Comparison of ENCODE assay signal across 9 mouse cellular contexts in the genomic region with DNA sequence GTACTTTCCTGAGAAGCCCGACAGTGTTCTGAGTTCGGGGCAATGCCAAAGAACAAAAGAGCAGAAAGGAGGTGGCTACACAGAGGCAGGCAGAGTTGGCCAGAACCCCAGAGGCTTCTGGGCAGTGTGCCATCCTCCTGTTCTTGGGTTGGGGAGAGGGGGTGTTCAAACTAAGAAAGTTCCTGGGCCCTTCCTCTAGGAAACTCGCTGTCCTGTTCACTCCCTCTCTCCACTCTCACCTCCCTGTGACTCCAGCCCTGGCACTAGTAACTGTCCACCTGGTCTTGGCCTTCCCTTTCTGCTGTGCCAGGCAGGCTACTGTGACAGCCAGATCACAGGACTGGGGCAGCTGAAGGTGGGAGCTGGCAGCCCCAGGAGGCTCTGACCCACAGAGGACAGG. TPM values are rescaled to one million over a fixed set of nuclear protein-coding genes. Genes with fewer than 3 reads are reported as not detected.
DNase-seq lines count a peak whose midpoint lies in the region; ATAC-seq lines count a peak whose summit lies in the region.
"Had no signal": no experiment of that assay in that cellular context is flagged by ENCODE, and none has a peak within 500 bp of the region (broad histone marks: within the 10 kb centered on the region; RNA-seq: fewer than 3 reads in every experiment).

No protein-coding gene starts in this region.

- peak overlapping the region; percentile 67 for H3K4me2 ChIP-seq in limb, embryonic 15.5 days

- 70% methylated on average over 3 of the region's 3 CpGs for WGBS in limb, embryonic 15.5 days

- H3K4me1 ChIP-seq in limb, embryonic 15.5 days: peaks cover 4% of the 10 kb centered on the region

- H3K27me3 ChIP-seq in limb, embryonic 15.5 days: 0 out of 2 replicates have a peak, but pooled peaks cover 3% of the 10 kb centered on the region

- no peak for ATAC-seq in limb, embryonic 15.5 days (ENCODE audit: insufficient number of reproducible peaks, low FRiP score, low TSS enrichment, low read depth)

- peak; percentile 19 for DNase-seq in gastrocnemius, postnatal 10 days
- DNase-seq in gastrocnemius, adult 8-10 months (ENCODE audit: low spot score in 2 of 2): no peak
- peak; percentile 4 for DNase-seq in urinary bladder, postnatal 14 days (ENCODE audit: low spot score)
- DNase-seq in urinary bladder, adult 2 months (ENCODE audit: low spot score): no peak
- peak; percentile 17 to 27 for DNase-seq in heart, postnatal 14 days
- DNase-seq in embryo, embryonic 10 days (ENCODE audit: low spot score): no peak
- no peak for DNase-seq in ovary, adult 18-20 months (ENCODE audit: low spot score)

- H3K4me3 ChIP-seq in limb, embryonic 15.5 days: peak overlapping the region; percentile 49
- H3K4me3 ChIP-seq: erythroblast, embryonic 14.5 days had no signal

- H3K36me3 ChIP-seq in limb, embryonic 15.5 days: no peaks in the 10 kb centered on the region

- H3K27ac ChIP-seq in limb, embryonic 15.5 days: no peak overlapping the region

- no peak overlapping the region for H3K9ac ChIP-seq in limb, embryonic 15.5 days

- intact Hi-C loops in heart, postnatal 14 days (cut with DNase I): no loop called here

- H3K9me3 ChIP-seq in limb, embryonic 15.5 days: no peaks in the 10 kb centered on the region

RNA-seq across cellular contexts. Expression of gene Apln, which starts 1.6 kb away (rescaled TPM):
- total RNA-seq in gastrocnemius, postnatal 10 days (2021): 10 to 100 TPM; 26.9 to 30.4 TPM
- total RNA-seq in gastrocnemius, adult 8-10 months (2022): under 1 TPM; 0.21 to 0.54 (median 0.30) TPM
- polyA plus RNA-seq in urinary bladder, adult 2 months (2012; rRNA removed): 2.3 and 2.5 TPM in 2 replicates
- 10 to 100 TPM; 13.2 to 20.6 TPM for total RNA-seq in heart, postnatal 14 days (2021)
- polyA plus RNA-seq in limb, embryonic 15.5 days (2015; fragmentation: Nextera tagmentation; extraction: Ambion mirVana): 11.6 and 12.1 TPM in 2 replicates
- polyA plus RNA-seq: erythroblast, embryonic 14.5 days had no signal

Comparison
In these comparisons a context has a peak if more than half of its experiments do, and no peak if none do; other contexts are left out.
1. DNase-seq: peak in gastrocnemius, postnatal 10 days (single experiment), urinary bladder, postnatal 14 days (single experiment) and heart, postnatal 14 days (2 of 2); none in gastrocnemius, adult 8-10 months (0 of 2), urinary bladder, adult 2 months (single experiment), embryo, embryonic 10 days (single experiment) and ovary, adult 18-20 months (single experiment).
2. RNA of gene Apln, which starts 1.6 kb away (total RNA-seq): 26.9 to 30.4 TPM in gastrocnemius, postnatal 10 days and 13.2 to 20.6 TPM in heart, postnatal 14 days; 0.21 to 0.54 TPM in gastrocnemius, adult 8-10 months; every median in the first group is over 4 times any median in the second.